Mouse (Mus musculus): ENCODE data around the gene Mars. TPM values are rescaled to one million over a fixed set of nuclear protein-coding genes. Genes with fewer than 3 reads are reported as not detected.

The Mars gene
- polyA plus RNA-seq, 1 experiment from 2014 or later, result 117 TPM

- no peaks in the 10 kb centered on the region for H3K9me3 ChIP-seq (ENCODE audit: control insufficient read depth, low read length)
- H3K4me3 ChIP-seq (ENCODE audit: low read depth, low read length), result no peak overlapping the region
- no peak overlapping the region for H3K4me2 ChIP-seq (ENCODE audit: low read depth, low read length)
- H3K9ac ChIP-seq (replicated peaks; ENCODE audit: low read depth, low read length), result no peak overlapping the region
- ATAC-seq (ENCODE audit: low read depth), result no peak
- H3K36me3 ChIP-seq (ENCODE audit: control insufficient read depth, insufficient read depth, low read length), result peaks cover 5% of the 10 kb centered on the region; the same call in 1 of the 2 replicates
- WGBS, result 69% methylated on average over 4 of the region's 4 CpGs
- H3K27ac ChIP-seq (ENCODE audit: low read depth, low read length), result no peak overlapping the region
- peaks cover 41% of the 10 kb centered on the region for H3K4me1 ChIP-seq (ENCODE audit: control insufficient read depth, insufficient read depth, low read length)
- no peaks in the 10 kb centered on the region for H3K27me3 ChIP-seq (ENCODE audit: control insufficient read depth, insufficient read depth, low read length)
These were observed 46.6 kb downstream of the Mars start for GRCm38 (mm10) chr10:127264971-127265370.

GRCm38 (mm10) chr10:127264336-127264735, 47.2 kb downstream of the Mars start:
- Histone ChIP-seq H3K9me3 (ENCODE audit: control insufficient read depth, low read length) (no peaks in the 10 kb centered on the region), H3K4me3 (ENCODE audit: low read depth, low read length) (no peak overlapping the region), H3K4me1 (ENCODE audit: control insufficient read depth, insufficient read depth, low read length) (peaks cover 46% of the 10 kb centered on the region), H3K9ac (replicated peaks; ENCODE audit: low read depth, low read length) (no peak overlapping the region), H3K4me2 (ENCODE audit: low read depth, low read length) (no peak overlapping the region), H3K27me3 (ENCODE audit: control insufficient read depth, insufficient read depth, low read length) (no peaks in the 10 kb centered on the region), H3K36me3 (ENCODE audit: control insufficient read depth, insufficient read depth, low read length) (peaks cover 4% of the 10 kb centered on the region; the same call in 1 of the 2 replicates), H3K27ac (ENCODE audit: low read depth, low read length) (no peak overlapping the region)
- ATAC-seq (ENCODE audit: low read depth), result no peak
- 75% methylated on average over 8 of the region's 8 CpGs for WGBS

- no peak for ATAC-seq (ENCODE audit: low read depth)
- Histone ChIP-seq H3K27ac (ENCODE audit: low read depth, low read length) (peak overlapping the region; percentile 39; the same call in 1 of the 2 replicates), H3K4me1 (ENCODE audit: control insufficient read depth, insufficient read depth, low read length) (peaks cover 48% of the 10 kb centered on the region), H3K36me3 (ENCODE audit: control insufficient read depth, insufficient read depth, low read length) (peaks cover 4% of the 10 kb centered on the region; the same call in 1 of the 2 replicates), H3K4me2 (ENCODE audit: low read depth, low read length) (peak overlapping the region; percentile 85), H3K27me3 (ENCODE audit: control insufficient read depth, insufficient read depth, low read length) (no peaks in the 10 kb centered on the region), H3K9me3 (ENCODE audit: control insufficient read depth, low read length) (no peaks in the 10 kb centered on the region), H3K4me3 (ENCODE audit: low read depth, low read length) (no peak overlapping the region), H3K9ac (replicated peaks; ENCODE audit: low read depth, low read length) (no peak overlapping the region; the same call in 1 of the 2 replicates)
- WGBS, result 20% methylated on average over 3 of the region's 3 CpGs
These were observed 48.0 kb downstream of the Mars start for GRCm38 (mm10) chr10:127263631-127264030.

GRCm38 (mm10) chr10:127262548-127263398, 48.8 kb downstream of the Mars start, which contains the start of gene Kif5a:
Gene Kif5a, minus strand, starts transcription at chr10:127263348.
- Histone ChIP-seq H3K9me3 (ENCODE audit: control insufficient read depth, low read length) (no peaks in the 10 kb centered on the region), H3K27me3 (ENCODE audit: control insufficient read depth, insufficient read depth, low read length) (no peaks in the 10 kb centered on the region), H3K36me3 (ENCODE audit: control insufficient read depth, insufficient read depth, low read length) (no peaks in the 10 kb centered on the region), H3K27ac (ENCODE audit: low read depth, low read length) (peak within 1 kb of the TSS; percentile 83), H3K4me2 (ENCODE audit: low read depth, low read length) (peak within 1 kb of the TSS; percentile 85), H3K9ac (replicated peaks; ENCODE audit: low read depth, low read length) (peak within 1 kb of the TSS; percentile 69), H3K4me1 (ENCODE audit: control insufficient read depth, insufficient read depth, low read length) (peaks cover 45% of the 10 kb centered on the region), H3K4me3 (ENCODE audit: low read depth, low read length) (peak within 1 kb of the TSS; percentile 54)
- 2% methylated on average over 45 of the region's 53 CpGs for WGBS
- ATAC-seq (ENCODE audit: low read depth), result peak; percentile 47

GRCm38 (mm10) chr10:127261706-127262547, 49.7 kb downstream of the Mars start:
- H3K4me1 ChIP-seq (ENCODE audit: control insufficient read depth, insufficient read depth, low read length), result peaks cover 36% of the 10 kb centered on the region
- H3K27ac ChIP-seq (ENCODE audit: low read depth, low read length), result peak overlapping the region; percentile 83
- H3K9me3 ChIP-seq (ENCODE audit: control insufficient read depth, low read length), result no peaks in the 10 kb centered on the region
- peak overlapping the region; percentile 69 for H3K9ac ChIP-seq (replicated peaks; ENCODE audit: low read depth, low read length)
- H3K27me3 ChIP-seq (ENCODE audit: control insufficient read depth, insufficient read depth, low read length), result no peaks in the 10 kb centered on the region
- H3K36me3 ChIP-seq (ENCODE audit: control insufficient read depth, insufficient read depth, low read length), result no peaks in the 10 kb centered on the region
- H3K4me2 ChIP-seq (ENCODE audit: low read depth, low read length), result peak overlapping the region; percentile 85
- peak overlapping the region; percentile 54 for H3K4me3 ChIP-seq (ENCODE audit: low read depth, low read length)
- no peak for ATAC-seq (ENCODE audit: low read depth)
- 56% methylated on average over 15 of the region's 15 CpGs for WGBS

GRCm38 (mm10) chr10:127258489-127258888, 53.1 kb downstream of the Mars start:
- 82% methylated on average over 8 of the region's 8 CpGs for WGBS
- H3K4me3 ChIP-seq (ENCODE audit: low read depth, low read length), result no peak overlapping the region
- no peak for ATAC-seq (ENCODE audit: low read depth)
- H3K4me1 ChIP-seq (ENCODE audit: control insufficient read depth, insufficient read depth, low read length), result peaks cover 35% of the 10 kb centered on the region
- peak overlapping the region; percentile 85; the same call in 1 of the 2 replicates for H3K4me2 ChIP-seq (ENCODE audit: low read depth, low read length)
- no peaks in the 10 kb centered on the region for H3K36me3 ChIP-seq (ENCODE audit: control insufficient read depth, insufficient read depth, low read length)
- no peak overlapping the region for H3K9ac ChIP-seq (replicated peaks; ENCODE audit: low read depth, low read length)
- H3K27me3 ChIP-seq (ENCODE audit: control insufficient read depth, insufficient read depth, low read length), result no peaks in the 10 kb centered on the region
- H3K27ac ChIP-seq (ENCODE audit: low read depth, low read length), result no peak overlapping the region
- no peaks in the 10 kb centered on the region for H3K9me3 ChIP-seq (ENCODE audit: control insufficient read depth, low read length)

GRCm38 (mm10) chr10:127257790-127258189, 53.8 kb downstream of the Mars start:
- 83% methylated on average over 6 of the region's 6 CpGs for WGBS
- no peak overlapping the region for H3K9ac ChIP-seq (replicated peaks; ENCODE audit: low read depth, low read length)
- H3K4me3 ChIP-seq (ENCODE audit: low read depth, low read length), result no peak overlapping the region
- H3K4me1 ChIP-seq (ENCODE audit: control insufficient read depth, insufficient read depth, low read length), result peaks cover 35% of the 10 kb centered on the region
- H3K27me3 ChIP-seq (ENCODE audit: control insufficient read depth, insufficient read depth, low read length), result no peaks in the 10 kb centered on the region
- H3K9me3 ChIP-seq (ENCODE audit: control insufficient read depth, low read length), result no peaks in the 10 kb centered on the region
- H3K36me3 ChIP-seq (ENCODE audit: control insufficient read depth, insufficient read depth, low read length), result no peaks in the 10 kb centered on the region
- H3K27ac ChIP-seq (ENCODE audit: low read depth, low read length), result no peak overlapping the region
- no peak overlapping the region for H3K4me2 ChIP-seq (ENCODE audit: low read depth, low read length)
- ATAC-seq (ENCODE audit: low read depth), result no peak

GRCm38 (mm10) chr10:127255625-127256345, 55.8 kb downstream of the Mars start:
- no peak for ATAC-seq (ENCODE audit: low read depth)
- 22% methylated on average over 14 of the region's 14 CpGs for WGBS
- H3K4me3 ChIP-seq (ENCODE audit: low read depth, low read length), result no peak overlapping the region
- H3K4me2 ChIP-seq (ENCODE audit: low read depth, low read length), result no peak overlapping the region
- H3K9ac ChIP-seq (replicated peaks; ENCODE audit: low read depth, low read length), result no peak overlapping the region
- peaks cover 24% of the 10 kb centered on the region for H3K4me1 ChIP-seq (ENCODE audit: control insufficient read depth, insufficient read depth, low read length)
- no peak overlapping the region for H3K27ac ChIP-seq (ENCODE audit: low read depth, low read length)
- no peaks in the 10 kb centered on the region for H3K27me3 ChIP-seq (ENCODE audit: control insufficient read depth, insufficient read depth, low read length)
- no peaks in the 10 kb centered on the region for H3K36me3 ChIP-seq (ENCODE audit: control insufficient read depth, insufficient read depth, low read length)
- no peaks in the 10 kb centered on the region for H3K9me3 ChIP-seq (ENCODE audit: control insufficient read depth, low read length)

All from neural tube, embryonic 14.5 days (tissue).